Mouse (Mus musculus) embryonic facial prominence, embryonic 10.5 days (tissue): ENCODE measurements around the gene Syt8. TPM values are rescaled to one million over a fixed set of nuclear protein-coding genes. Genes with fewer than 3 reads are reported as not detected.

Experiments
- DNase-seq: peaks from one replicate; pipeline ENCODE4 v3.0.0-alpha.2; 2017; ENCODE audit warnings: low spot score
- H3K27ac ChIP-seq: fragments of 300-500 bp; sonication (generic); replicated peaks from 2 replicates; pipeline ENCODE4 v1.5.1; 2016; ENCODE audit warnings: mild to moderate bottlenecking
- H3K27me3 ChIP-seq: fragments of 300-500 bp; sonication (generic); replicated peaks from 2 replicates; pipeline ENCODE4 v1.6.1; 2016; ENCODE audit warnings: low read depth, mild to moderate bottlenecking; ENCODE audit not compliant: poor library complexity, severe bottlenecking
- H3K36me3 ChIP-seq: fragments of 300-500 bp; sonication (generic); replicated peaks from 2 replicates; pipeline ENCODE4 v1.6.1; 2016; ENCODE audit warnings: mild to moderate bottlenecking, moderate library complexity
- H3K4me1 ChIP-seq: fragments of 300-500 bp; sonication (generic); 2 replicates; pipeline ENCODE4 v1.6.1; 2016
- H3K4me3 ChIP-seq: fragments of 300-500 bp; sonication (generic); 2 replicates; pipeline ENCODE4 v1.5.1; 2016; ENCODE audit warnings: mild to moderate bottlenecking, moderate library complexity
- H3K9me3 ChIP-seq: fragments of 300-500 bp; sonication (generic); 2 replicates; pipeline ENCODE4 v1.6.1; 2016; ENCODE audit warnings: mild to moderate bottlenecking
- WGBS: fragments of 180-500 bp; shearing (Covaris S2); methylation state at CpG from one replicate; pipeline ENCODE4 v1.1.7; 2016; 5-methylcytosine and 5-hydroxymethylcytosine counted together
- polyA plus RNA-seq: library from polyadenylated mRNA; unstranded; fragments of >200 nt; fragmentation: Nextera tagmentation; extraction: Ambion mirVana; gene quantifications from 2 replicates; pipeline ENCODE4 v1.2.1, GENCODE M21; 2016

Syt8 gene
- polyA plus RNA-seq, 1 experiment from 2014 or later, result not detected

GRCm38 (mm10) chr7:142472936-142473335 lies 38.3 kb downstream of the Syt8 start:
- 93% methylated on average over 4 of the region's 4 CpGs for whole genome bisulfite sequencing
- H3K36me3 ChIP-seq, result no peaks in the 10 kb centered on the region
- DNase-seq, result no peak
- H3K9me3 ChIP-seq, result no peaks in the 10 kb centered on the region
- H3K27ac ChIP-seq, result peak overlapping the region; percentile 90
- peaks cover 67% of the 10 kb centered on the region for H3K4me1 ChIP-seq
- no peak overlapping the region for H3K4me3 ChIP-seq
- H3K27me3 ChIP-seq, result no peaks in the 10 kb centered on the region

GRCm38 (mm10) chr7:142473476-142473875 lies 38.8 kb downstream of the Syt8 start:
- 90% methylated on average over 2 of the region's 2 CpGs for WGBS

GRCm38 (mm10) chr7:142474799-142475198 lies 40.1 kb downstream of the Syt8 start:
- H3K4me1 ChIP-seq, result peaks cover 73% of the 10 kb centered on the region
- H3K27me3 ChIP-seq, result no peaks in the 10 kb centered on the region
- 88% methylated on average over 14 of the region's 14 CpGs for whole genome bisulfite sequencing
- no peak overlapping the region for H3K4me3 ChIP-seq
- H3K27ac ChIP-seq, result peak overlapping the region; percentile 98
- H3K9me3 ChIP-seq, result no peaks in the 10 kb centered on the region
- DNase-seq, result no peak
- H3K36me3 ChIP-seq, result no peaks in the 10 kb centered on the region

More at GRCm38 (mm10) chr7:142473476-142473875, 38.8 kb downstream of the Syt8 start:
- H3K9me3 ChIP-seq, result no peaks in the 10 kb centered on the region
- H3K36me3 ChIP-seq, result no peaks in the 10 kb centered on the region
- H3K4me3 ChIP-seq, result no peak overlapping the region
- DNase-seq, result no peak
- H3K27ac ChIP-seq, result no peak overlapping the region
- H3K27me3 ChIP-seq, result no peaks in the 10 kb centered on the region
- H3K4me1 ChIP-seq, result peaks cover 73% of the 10 kb centered on the region

DNA sequence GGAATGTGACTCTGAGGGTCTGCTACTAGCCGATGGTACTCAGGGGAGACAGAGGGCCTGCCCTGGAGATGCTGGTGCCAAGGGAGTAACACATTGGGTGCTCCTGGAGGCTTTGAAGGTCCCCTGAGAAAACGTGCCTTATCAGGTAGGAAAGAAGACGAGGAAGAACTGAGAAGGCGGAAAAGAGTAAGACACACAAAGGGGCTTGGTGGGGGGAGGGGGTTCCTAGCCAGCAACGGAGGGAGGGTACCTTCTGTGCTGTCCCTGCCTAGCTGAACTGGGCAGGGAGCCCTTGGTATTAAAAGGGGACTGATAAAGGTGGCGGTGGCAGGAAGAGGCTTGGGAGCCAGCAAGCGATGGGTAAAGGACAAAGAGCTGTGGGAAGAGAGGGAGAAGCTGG lies 41.0 kb downstream of the Syt8 start:
- Histone ChIP-seq H3K36me3 (no peaks in the 10 kb centered on the region), H3K4me3 (no peak overlapping the region), H3K4me1 (peaks cover 69% of the 10 kb centered on the region), H3K27ac (peak overlapping the region; percentile 98), H3K27me3 (no peaks in the 10 kb centered on the region), H3K9me3 (no peaks in the 10 kb centered on the region)
- WGBS, result 68% methylated on average over 7 of the region's 7 CpGs
- DNase-seq, result no peak

DNA sequence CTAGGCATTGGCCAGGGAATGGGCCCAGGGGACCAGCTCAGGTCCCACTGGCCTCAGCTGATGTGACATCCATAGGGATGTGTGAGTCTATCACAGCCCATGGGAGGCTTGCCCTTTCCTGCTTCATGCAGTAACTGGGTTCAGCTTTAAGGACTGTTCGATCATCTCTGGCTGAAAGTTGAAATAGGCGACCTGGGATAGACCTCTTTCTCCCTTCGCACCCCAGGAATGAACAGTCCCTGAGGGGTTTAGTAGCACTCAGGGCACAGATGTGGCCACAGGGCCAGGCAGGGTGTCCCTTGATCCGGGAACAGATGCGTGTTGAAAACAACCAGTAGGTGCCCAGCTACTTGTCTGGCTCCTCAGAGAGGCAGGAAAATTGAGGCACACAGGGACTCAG lies 41.6 kb downstream of the Syt8 start:
- 82% methylated on average over 5 of the region's 5 CpGs for WGBS
- no peaks in the 10 kb centered on the region for H3K9me3 ChIP-seq
- H3K27me3 ChIP-seq, result no peaks in the 10 kb centered on the region
- peaks cover 69% of the 10 kb centered on the region for H3K4me1 ChIP-seq
- DNase-seq, result no peak
- no peaks in the 10 kb centered on the region for H3K36me3 ChIP-seq
- peak overlapping the region; percentile 98 for H3K27ac ChIP-seq
- H3K4me3 ChIP-seq, result no peak overlapping the region

GRCm38 (mm10) chr7:142476795-142477452 lies 42.3 kb downstream of the Syt8 start:
- Histone ChIP-seq H3K9me3 (no peaks in the 10 kb centered on the region), H3K4me1 (peaks cover 69% of the 10 kb centered on the region), H3K27ac (peak overlapping the region; percentile 98), H3K36me3 (no peaks in the 10 kb centered on the region), H3K27me3 (no peaks in the 10 kb centered on the region), H3K4me3 (no peak overlapping the region)
- DNase-seq, result no peak
- 87% methylated on average over 13 of the region's 13 CpGs for WGBS

DNA sequence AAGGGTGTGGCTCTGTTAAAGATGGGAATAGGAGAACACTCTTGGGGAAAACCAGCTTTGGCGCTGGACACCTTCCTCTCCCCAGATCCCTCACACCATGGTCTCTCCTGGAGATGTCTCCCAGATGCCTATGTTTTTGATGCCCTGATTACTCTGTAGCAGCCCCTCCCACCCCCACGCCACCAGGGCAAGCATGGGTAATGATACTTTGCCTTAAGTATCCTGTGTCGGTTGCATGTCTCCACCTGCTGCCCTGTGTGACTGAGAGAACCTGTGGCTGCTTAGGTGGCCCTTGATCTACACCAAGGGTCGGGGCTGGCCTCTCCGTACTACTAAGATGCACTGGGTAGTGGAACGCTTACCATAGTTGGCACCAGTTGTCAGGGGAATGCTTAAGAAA lies 43.4 kb downstream of the Syt8 start:
- Histone ChIP-seq H3K9me3 (no peaks in the 10 kb centered on the region), H3K27ac (peak overlapping the region; percentile 98), H3K4me1 (peaks cover 69% of the 10 kb centered on the region), H3K27me3 (no peaks in the 10 kb centered on the region), H3K36me3 (no peaks in the 10 kb centered on the region), H3K4me3 (no peak overlapping the region)
- DNase-seq, result no peak
- 92% methylated on average over 6 of the region's 6 CpGs for WGBS

- Histone ChIP-seq H3K4me3 (no peak overlapping the region), H3K36me3 (no peaks in the 10 kb centered on the region), H3K4me1 (peaks cover 72% of the 10 kb centered on the region), H3K9me3 (no peaks in the 10 kb centered on the region), H3K27me3 (no peaks in the 10 kb centered on the region), H3K27ac (peak overlapping the region; percentile 98)
- WGBS, result 58% methylated on average over 2 of the region's 2 CpGs
- DNase-seq, result no peak
These were observed 43.9 kb downstream of the Syt8 start for GRCm38 (mm10) chr7:142478574-142478973.

- H3K9me3 ChIP-seq, result no peaks in the 10 kb centered on the region
- H3K27me3 ChIP-seq, result no peaks in the 10 kb centered on the region
- H3K27ac ChIP-seq, result peak overlapping the region; percentile 98
- DNase-seq, result no peak
- peaks cover 78% of the 10 kb centered on the region for H3K4me1 ChIP-seq
- H3K36me3 ChIP-seq, result no peaks in the 10 kb centered on the region
- H3K4me3 ChIP-seq, result no peak overlapping the region
These were observed 44.7 kb downstream of the Syt8 start for GRCm38 (mm10) chr7:142479307-142479706.

GRCm38 (mm10) chr7:142479886-142480285 lies 45.2 kb downstream of the Syt8 start:
- no peak overlapping the region for H3K4me3 ChIP-seq
- H3K36me3 ChIP-seq, result peaks cover 2% of the 10 kb centered on the region; the same call in 1 of the 2 replicates
- 87% methylated on average over 3 of the region's 3 CpGs for WGBS
- no peaks in the 10 kb centered on the region for H3K27me3 ChIP-seq
- H3K27ac ChIP-seq, result peak overlapping the region; percentile 98
- H3K9me3 ChIP-seq, result no peaks in the 10 kb centered on the region
- DNase-seq, result no peak
- peaks cover 78% of the 10 kb centered on the region for H3K4me1 ChIP-seq

GRCm38 (mm10) chr7:142480661-142481060 lies 46.0 kb downstream of the Syt8 start:
- Histone ChIP-seq H3K27ac (peak overlapping the region; percentile 98), H3K27me3 (no peaks in the 10 kb centered on the region), H3K4me3 (no peak overlapping the region), H3K4me1 (peaks cover 76% of the 10 kb centered on the region), H3K9me3 (no peaks in the 10 kb centered on the region), H3K36me3 (peaks cover 10% of the 10 kb centered on the region; the same call in 1 of the 2 replicates)
- no peak for DNase-seq
- whole genome bisulfite sequencing, result 94% methylated on average over 3 of the region's 3 CpGs

DNA sequence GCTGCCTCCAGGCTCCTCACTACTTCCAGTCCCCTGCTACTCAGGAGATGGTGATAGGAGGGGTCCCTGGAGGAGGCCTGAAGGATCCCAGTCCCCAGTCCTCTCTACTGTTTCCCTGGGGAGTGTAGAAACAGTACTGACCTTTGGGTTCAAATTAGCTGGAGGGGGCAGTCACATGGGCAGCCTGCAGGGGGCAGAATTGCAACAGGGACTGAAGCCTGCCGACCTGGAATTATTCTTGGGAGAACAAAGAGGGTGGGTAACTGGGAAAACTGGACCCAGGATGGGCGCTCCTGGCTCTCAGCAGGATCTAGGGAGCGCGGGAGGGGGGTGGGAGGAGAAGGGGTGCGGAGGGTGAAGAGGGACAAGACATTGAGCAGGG lies 46.5 kb downstream of the Syt8 start:
- 8% methylated on average over 5 of the region's 5 CpGs for WGBS
- peak; percentile 82 for DNase-seq
- peak overlapping the region; percentile 98 for H3K27ac ChIP-seq
- no peaks in the 10 kb centered on the region for H3K9me3 ChIP-seq
- peak overlapping the region; percentile 49 for H3K4me3 ChIP-seq
- H3K4me1 ChIP-seq, result peaks cover 77% of the 10 kb centered on the region
- no peaks in the 10 kb centered on the region for H3K27me3 ChIP-seq
- peaks cover 11% of the 10 kb centered on the region; the same call in 1 of the 2 replicates for H3K36me3 ChIP-seq

DNA sequence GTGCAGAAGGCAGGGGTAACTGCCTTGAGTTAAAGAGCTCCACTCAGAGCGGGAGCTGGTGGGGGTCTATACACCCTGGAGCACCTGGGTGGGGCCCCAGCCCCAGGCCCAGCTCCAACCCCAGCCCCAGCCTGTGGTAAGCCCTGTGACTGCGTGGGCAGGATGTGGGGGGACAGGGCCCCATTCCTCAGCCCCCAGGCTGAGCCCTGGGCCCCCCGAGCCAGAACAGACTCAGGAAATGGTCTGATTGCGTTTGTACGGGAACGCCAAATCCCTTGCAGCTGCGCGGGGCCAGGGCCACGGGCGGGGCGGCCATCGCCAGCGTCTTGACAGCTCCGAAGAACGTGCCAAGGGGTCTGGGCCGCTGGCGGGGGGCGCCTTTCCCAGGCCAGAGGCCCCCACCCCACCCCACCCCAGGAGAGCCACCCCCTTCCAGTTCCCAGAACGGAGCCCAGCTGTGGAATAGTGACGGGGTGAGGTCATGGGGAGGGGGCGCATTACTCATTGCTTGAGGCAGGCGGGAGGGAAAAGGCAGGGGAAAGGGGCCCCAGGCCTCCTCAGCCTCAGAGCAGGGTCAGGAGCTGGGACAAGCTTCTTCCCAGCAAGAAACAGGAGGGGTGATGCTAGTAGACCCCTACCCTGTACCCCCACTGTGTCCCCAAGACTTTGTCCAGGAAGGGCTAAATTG lies 47.1 kb downstream of the Syt8 start:
- no peaks in the 10 kb centered on the region for H3K27me3 ChIP-seq
- DNase-seq, result peak; percentile 84
- H3K4me1 ChIP-seq, result peaks cover 82% of the 10 kb centered on the region
- 2% methylated on average over 22 of the region's 22 CpGs for WGBS
- peaks cover 11% of the 10 kb centered on the region; the same call in 1 of the 2 replicates for H3K36me3 ChIP-seq
- H3K27ac ChIP-seq, result peak overlapping the region; percentile 98
- H3K9me3 ChIP-seq, result no peaks in the 10 kb centered on the region
- peak overlapping the region; percentile 49 for H3K4me3 ChIP-seq
